Mouse (Mus musculus): ENCODE measurements at regions not wholly inside any gene's neighbourhood (a gene's known extent, or its start where the extent isn't known, plus 50 kb on each side); places are given as distances from the start of the nearest gene placed in this dataset.

DNA sequence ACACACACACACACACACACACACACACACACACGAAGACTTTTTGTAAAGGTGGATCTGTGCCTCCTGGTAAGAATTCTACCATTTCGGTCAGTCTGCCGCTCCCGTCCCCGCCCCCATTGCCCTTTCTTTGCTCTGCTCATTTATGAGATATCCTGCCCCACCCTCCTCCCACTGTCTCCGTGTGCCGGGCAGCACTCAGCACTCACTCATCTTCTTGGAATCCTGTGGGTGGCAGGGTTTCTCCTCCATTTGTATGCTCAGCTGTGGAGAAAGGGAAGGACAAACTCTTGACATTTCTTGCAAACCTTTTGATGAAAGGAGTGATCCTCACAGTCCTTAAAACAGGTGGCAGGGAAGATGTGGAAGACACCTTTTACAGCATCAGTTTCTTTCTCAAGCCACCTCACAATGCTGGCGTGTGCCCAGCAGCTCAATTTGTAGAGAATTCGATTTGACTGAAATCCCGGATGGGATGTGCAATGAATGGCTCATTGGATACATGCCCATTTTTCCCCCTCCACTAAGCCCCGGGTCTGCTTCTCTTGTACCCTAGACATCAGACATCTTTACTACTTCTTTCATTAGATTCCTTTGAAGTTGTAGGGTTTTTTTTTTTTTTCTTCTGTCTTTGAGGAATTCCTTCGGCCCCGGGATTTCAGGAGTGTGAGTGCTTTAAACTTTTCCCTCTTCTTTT lies 112.6 kb upstream of the 4933415F23Rik start:
- peak in 1 of 2 experiments; percentile 8 for DNase-seq (ENCODE audit: inconsistent age in 2 of 2, low spot score in 1 of 2)

DNA sequence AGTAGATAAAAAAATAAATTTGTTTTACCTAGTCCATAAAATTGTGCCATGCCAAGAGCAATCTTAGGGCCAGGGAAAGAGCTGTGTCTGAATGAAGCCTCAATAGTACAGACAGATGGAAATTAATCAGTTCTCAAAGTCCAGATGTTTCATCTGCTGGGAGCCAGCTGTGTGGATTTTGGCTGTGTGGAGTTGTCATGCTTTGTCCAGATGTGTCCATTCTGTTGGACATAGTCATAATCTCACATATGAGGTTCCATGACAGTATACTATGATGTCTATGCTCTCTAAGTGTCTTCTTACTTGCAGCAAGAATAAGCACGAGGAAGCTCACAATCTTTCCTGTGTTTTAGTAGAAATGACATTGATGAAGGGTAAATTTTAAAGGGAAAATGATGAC lies 105.8 kb upstream of the 4933415F23Rik start:
- no peak for DNase-seq (ENCODE audit: inconsistent age in 2 of 2, low spot score in 1 of 2)

DNA sequence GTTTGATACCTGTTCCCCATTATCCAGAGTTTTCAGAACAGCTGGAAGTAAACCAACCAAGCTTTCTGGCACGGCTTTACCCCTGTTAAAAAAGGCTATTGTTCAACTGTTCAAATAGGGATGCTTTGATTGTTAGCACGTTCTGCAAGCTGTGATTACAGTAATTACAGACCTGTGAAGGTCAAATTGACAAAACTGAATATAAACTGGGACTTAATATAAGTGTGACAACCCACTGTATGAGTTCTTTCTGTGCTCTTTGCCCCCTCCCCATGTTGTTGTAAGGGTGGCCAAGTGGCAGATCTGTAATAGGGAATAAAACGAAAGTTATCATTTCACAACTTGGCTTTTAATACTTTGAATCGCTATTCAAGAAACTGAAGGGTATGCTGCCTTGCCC lies 105.0 kb upstream of the 4933415F23Rik start:
- no peak for DNase-seq (ENCODE audit: inconsistent age in 2 of 2, low spot score in 1 of 2)

DNA sequence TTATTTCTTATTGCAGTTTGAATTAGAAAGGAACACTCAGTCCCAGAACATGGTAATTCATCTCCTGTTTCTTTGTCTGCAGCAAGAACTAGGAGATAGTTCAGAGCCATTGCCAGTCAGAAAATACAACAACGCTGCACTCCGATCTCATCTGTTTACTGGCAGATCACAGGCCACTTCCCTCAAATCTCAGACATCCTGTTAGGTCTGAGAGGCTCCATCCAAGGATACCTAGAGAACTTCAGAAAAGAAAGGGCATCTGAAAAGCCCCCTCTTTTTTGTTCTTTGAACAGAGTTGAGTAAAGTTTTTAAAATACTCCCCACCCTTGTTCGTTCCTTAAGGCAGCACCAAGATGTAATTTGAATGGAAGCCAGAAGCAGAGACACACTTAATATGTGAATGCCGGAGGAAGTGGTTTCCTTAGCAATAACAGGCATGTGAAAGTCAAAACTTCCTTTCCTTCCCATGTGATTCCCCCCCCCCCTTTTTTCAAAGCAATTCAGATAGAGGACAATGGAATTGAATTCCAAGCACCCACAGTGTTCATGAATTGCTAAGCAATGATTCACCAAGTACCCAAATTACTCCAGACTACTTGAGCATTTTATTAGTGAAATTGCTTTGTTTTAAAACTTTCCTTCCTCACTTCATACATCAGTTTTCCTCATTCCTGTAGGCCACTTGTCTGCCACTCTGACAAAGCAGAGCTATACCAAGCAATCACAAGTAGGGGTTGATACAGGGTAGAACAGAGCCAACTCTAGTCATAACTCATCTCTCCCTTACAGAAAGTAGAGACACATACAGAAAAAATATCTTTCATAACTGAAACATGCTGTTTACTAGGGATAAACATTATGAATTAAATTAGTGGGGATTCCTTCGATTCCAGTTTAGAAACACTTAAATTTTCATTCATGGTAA lies 100.7 kb upstream of the 4933415F23Rik start:
- peak; percentile 25 to 58 for DNase-seq (ENCODE audit: inconsistent age in 2 of 2, low spot score in 1 of 2)

DNA sequence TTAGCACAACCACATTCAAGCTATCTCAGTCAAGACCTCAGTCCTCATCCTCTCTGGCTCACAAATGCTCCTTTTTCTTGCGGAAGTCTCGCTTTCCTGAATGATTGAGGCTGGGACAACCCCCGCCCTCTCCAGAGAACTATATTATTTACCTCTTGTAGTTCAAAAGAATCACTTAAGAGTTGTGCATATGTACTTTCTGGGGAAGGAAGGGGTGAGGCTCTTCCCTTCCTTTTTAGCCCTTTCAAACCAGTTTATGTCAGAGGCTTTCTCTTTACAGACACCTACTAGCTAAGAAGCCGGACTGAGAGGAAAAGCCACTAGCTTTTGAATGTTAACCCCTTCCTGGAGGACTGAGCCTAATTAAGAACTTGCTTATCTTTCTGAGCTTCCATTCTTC lies 98.4 kb upstream of the 4933415F23Rik start:
- DNase-seq (ENCODE audit: inconsistent age in 2 of 2, low spot score in 1 of 2) = peak; percentile 10 to 40

DNA sequence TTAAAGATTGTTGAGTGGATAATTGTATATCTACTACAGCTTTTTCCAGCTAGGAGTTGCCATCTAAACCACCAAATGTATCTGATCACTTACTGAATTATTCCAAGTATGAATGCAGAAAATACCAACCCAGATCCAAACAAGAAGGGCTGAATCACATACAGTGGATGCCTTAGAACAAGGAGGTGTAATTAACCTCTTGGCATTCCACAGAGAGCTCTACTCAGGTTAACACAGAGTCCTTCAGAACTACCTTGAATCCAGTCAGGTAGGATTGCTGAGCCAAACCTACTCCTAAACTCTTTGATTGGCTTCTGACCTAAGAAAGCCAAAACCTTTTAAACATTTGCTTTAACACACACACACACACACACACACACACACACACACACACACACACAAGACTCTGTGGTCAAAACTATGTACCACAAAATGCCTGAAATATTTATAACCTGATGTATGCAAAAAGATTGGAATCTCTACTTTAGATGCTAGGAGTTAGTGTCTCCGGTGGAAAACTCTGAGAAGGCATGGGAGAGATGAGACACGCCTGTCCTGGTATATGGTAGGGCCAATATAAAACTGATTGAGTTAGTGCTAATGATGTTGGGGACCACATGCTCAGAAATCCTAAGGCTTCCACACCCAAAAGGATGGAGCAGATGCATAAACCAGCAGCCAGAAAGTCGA lies 88.4 kb upstream of the 4933415F23Rik start:
- DNase-seq (ENCODE audit: inconsistent age in 2 of 2, low spot score in 1 of 2) = no peak

DNA sequence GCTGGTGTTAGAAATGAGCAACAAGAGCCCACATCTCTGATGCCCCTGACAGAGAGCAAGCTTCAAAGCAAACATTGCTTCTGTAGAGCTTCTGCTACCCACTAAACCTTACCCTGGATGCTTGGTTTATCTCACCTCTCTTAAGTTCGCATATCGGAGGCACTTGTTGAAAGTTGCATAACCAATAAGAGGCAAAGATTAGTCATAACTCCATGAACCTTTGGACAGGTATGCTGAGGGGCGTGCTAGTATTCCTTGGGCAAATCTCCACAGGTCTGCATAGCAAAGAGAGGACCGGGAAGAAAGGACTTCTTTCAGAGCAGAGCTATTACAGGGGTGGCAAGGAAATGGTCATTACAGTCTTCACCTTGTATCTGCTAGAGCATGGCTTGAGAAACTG lies 87.7 kb upstream of the 4933415F23Rik start:
- DNase-seq (ENCODE audit: inconsistent age in 2 of 2, low spot score in 1 of 2) = no peak

DNA sequence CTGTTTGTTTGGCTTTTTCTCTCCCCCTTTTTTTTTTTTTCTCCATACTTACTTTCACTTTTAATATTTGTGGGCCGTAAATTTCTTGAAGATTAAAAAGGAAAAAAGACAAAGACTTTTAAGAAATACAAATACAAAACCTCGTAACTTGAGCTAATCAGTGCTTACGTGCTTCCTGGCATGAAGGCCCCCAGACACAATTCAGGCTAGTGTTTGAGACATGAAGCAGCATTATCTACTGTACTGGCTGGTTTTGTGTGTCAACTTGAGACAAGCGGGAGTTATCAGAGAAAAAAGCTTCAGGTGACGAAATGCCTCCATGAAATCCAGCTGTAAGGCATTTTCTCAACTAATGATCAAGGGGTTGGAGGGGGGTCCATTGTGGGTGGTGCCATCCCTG lies 86.2 kb upstream of the 4933415F23Rik start:
- DNase-seq (ENCODE audit: inconsistent age in 2 of 2, low spot score in 1 of 2) = peak in 1 of 2 experiments; percentile 40

DNA sequence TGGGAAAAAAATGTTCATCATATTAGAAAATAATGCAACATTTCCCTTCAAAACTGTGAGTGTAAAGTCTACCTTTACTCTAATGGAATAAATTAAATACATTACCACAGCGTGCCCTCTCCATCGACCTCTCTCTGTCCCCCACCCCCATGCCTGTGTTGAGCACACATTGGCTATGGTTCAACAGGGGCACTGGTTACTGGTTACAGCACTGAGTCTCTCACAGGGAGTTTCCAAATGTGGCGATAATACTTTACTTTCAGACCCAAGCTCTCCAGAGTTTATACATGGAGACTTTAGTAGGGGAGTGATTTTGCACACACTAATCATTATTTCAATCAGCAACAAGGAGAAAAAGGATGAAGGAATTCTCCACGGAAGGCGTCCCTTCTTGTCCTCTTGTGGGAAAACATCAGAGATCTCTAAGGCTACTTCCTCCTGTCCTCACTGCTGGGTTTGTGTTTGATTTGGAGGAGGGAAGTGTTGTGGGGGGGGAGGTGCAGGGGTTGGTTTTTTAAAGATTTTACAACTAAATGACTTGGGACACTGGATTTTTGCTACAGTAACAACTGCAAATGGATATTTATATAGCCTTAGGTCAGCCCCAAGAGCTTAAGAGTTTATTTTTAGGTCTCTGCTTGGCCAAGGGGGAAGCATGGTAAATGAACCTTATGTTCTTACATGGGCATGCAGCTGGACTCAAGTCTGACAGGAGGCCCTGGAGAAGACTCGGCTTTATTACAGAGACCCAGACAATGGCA lies 85.6 kb upstream of the 4933415F23Rik start:
- peak in 1 of 2 experiments; percentile 27 for DNase-seq (ENCODE audit: inconsistent age in 2 of 2, low spot score in 1 of 2)

DNA sequence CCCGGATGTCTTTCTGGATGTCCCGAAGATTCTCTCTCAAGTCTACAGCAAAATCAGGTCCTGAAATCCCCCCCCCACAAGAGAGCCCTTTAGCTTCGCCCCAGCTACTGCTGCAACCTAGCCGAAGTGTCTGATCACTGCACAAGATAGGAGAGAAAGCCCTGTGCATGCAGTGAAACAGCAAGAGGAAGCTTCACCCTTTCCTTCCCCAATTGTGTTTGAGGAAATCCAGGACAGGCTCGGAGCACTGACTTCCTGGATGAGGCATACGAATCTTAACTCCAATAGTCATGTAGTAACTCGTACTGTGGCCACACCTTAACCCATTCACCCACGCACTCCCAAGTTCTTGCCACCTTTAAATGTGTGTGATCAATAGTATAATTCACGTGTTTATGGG lies 82.7 kb upstream of the 4933415F23Rik start:
- DNase-seq (ENCODE audit: inconsistent age in 2 of 2, low spot score in 1 of 2) = peak; percentile 28 to 52

DNA sequence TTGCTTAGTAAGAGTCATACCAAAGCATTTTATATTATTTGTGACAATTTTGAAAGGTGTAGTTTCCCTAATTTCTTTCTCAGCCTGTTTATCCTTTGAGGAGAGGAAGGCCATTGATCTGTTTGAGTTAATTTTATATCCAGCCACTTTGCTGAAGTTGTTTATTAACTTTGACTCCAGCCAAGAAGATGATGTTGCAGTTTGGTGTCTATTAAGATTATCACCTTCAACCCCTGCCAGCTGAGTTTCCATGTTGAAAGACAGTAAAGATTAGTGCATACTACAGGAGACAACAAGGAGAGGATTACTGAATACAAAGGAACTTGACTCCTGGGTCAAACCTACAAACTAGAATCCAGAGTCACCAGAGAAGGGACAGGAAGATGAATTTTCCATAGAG lies 80.5 kb upstream of the 4933415F23Rik start:
- no peak for DNase-seq (ENCODE audit: inconsistent age in 2 of 2, low spot score in 1 of 2)

DNA sequence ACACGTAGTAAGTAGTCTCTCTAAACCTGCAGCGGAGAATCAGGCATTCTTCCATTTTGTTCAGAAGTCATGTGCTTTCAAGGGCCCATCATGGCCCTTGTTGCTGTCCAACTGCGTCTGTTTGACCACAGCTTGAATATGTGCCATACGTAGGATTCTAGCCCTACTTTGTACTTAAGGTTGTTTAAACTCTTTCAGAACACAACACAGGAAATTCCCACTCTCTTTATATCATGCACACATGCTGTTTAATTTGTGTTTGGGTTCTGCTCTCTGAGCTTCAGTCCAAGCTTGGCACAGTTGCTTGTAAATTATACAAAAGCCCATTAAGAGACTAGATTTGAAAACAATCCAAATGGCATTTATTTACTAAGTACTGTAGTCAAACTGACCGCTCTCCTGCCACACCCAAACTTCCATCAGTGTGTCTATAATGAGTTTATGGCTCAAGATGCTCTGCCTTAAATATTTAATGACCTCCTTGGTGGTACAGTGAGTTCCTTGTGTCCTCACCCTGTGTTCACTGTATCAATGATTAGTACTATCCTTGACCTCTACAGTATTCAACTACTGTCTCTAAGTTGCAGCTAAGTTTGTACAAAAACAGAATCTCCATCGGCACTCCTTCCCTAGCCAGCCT lies 76.4 kb upstream of the 4933415F23Rik start:
- no peak for DNase-seq (ENCODE audit: inconsistent age in 2 of 2, low spot score in 1 of 2)

DNA sequence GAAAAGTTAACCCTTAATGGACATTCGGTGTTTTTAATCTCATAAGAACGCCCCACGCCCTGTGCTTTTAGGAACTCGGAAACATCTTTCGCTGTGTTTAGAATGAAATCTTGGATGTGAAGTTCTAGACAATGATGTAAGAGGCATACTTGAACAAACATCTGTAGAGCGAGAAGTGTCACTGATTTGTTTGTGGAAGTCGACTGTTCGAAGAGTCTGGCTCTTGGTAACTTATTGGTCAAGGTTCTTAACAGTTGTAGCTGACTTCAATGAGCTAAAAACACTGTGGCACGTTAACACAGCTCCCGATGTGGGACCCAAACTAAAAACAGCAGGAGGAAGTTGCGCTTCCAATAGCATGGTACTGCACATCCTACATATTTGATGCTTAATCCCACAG lies 72.0 kb upstream of the 4933415F23Rik start:
- DNase-seq (ENCODE audit: inconsistent age in 2 of 2, low spot score in 1 of 2) = no peak

DNA sequence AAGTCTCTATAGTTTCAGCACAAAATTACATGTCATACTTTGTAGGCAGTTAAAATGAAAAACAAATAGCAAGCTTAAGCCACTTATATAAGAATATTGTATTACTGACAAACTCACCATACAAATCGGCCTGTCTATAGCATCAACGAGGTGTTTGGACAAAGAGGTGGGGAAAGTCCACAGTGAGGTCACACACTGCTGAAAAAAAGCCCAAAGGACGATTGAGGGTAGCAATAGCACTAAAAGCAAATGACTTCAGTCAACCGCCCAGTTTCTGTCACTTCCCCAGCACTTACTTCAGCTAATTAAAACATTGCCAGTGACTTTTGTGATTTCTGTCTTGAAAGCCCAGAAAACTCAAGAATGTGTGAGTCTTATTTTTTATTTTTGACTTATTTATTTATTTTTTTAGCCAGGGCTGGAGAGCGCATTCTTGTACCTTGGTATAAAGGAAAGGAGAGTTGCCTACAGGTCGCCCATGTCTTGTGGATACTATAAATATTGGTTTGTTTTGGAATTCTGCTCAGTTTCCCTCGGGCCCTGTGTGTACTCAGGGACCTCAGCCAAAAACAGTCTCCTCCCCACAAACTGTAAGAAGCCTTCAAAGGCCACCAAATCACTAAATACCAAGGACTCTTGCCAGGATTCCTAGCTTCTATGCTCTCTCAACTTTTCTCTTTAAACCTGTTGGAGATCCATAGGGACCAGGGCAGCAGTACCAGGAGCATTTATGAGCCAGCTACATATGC lies 71.2 kb upstream of the 4933415F23Rik start:
- peak; percentile 31 to 74 for DNase-seq (ENCODE audit: inconsistent age in 2 of 2, low spot score in 1 of 2)

DNA sequence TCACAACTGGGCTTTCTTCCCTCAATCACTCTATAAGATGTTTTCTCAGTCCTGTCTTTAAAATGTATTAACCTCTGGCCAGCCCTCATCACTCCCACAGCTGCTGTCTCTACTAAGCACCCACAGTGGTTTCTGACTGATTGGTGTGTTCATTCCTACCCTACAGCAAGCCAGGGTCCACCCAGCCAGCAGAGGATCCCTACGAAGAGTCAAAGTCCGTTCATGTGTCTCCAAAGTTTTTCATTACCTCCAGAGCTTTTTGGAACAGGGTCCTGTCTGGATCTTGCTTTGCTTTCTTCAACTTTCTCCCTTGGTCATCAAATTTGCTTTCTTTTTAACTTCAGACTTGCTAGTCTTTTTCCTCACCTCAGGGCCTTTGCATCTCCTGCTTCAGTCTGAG lies 69.3 kb upstream of the 4933415F23Rik start:
- DNase-seq (ENCODE audit: inconsistent age in 2 of 2, low spot score in 1 of 2) = no peak

DNA sequence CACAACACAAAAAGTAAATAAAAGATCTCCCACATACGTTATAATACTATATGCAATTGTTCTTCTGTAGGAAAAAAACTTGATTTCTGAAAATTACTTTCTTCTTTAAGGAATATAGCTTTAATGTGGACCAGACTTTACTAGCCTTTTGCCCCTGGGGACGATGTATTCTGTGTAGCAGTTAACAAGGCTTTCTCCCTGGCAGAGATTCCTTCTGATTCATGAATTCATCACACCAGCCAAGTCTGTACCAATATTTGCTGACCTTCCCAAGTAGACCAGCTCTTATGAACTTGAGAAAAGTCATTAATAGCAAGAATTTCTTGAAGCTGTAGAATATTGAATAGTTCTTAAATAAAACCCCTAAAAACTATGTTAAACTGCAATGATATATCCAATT lies 68.7 kb upstream of the 4933415F23Rik start:
- DNase-seq (ENCODE audit: inconsistent age in 2 of 2, low spot score in 1 of 2) = peak in 1 of 2 experiments; percentile 59

DNA sequence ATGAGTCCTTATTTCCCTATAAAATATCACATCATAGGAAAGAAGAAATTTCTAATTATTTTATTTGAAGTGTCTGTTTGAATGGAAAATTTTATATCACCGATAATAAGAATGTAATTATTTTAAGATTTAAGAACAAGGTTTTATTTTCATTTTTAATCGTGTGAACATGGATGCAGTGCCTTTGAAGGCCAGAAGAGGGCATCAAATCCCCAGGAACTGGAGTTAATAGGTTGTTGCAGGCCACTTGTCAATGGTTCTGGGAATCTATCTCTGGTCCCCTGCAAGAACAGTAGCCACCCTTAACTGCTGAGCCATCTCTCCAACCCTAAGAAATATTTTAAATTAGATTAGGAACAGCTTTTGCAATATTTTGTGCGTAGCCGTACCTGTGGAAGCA lies 66.5 kb upstream of the 4933415F23Rik start:
- no peak for DNase-seq (ENCODE audit: inconsistent age in 2 of 2, low spot score in 1 of 2)

DNA sequence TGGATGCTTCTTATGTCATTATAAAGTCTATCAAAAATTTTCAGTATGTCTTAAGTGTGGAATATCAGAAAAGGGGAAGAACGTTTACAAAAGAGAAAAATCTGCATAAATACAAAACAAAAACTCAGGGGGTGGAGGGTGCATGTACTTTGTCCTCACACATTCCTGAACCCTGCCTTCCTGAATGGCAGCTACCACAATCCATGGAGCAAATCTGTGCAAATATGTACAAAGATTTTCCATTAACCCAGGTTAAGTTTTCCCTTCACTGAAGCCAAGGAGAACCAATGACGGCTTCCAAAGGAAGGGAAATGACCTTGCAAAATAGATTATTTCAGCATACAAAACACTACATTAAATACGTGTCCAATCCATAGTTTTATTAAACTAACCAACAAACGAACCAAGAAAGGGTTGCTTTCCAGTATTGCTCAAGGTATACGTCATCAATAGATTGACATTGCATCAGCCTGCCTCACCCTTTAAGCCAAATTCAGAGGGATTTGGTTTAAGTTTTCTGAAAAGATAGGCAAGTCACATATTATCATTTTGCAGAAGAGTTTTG lies 61.4 kb upstream of the 4933415F23Rik start:
- DNase-seq (ENCODE audit: inconsistent age in 2 of 2, low spot score in 1 of 2) = no peak

DNA sequence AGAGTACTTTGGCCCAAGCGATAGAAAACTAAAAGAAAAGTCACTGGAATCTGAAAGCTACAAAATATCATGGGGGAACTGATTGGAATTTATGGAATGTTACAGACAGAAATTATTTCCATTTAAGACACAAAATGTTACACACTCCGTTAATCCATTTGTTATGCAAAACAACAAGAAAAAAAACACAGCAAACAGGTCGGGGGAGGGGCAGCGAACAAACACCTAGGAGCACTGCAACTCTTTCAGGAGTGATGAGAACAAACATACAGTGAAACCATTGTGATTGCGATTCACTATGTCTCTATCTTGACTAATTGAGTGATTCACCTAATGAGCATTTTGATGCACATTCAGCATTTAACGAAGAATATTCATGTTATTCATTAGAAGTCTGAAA lies 60.7 kb upstream of the 4933415F23Rik start:
- no peak for DNase-seq (ENCODE audit: inconsistent age in 2 of 2, low spot score in 1 of 2)

Data from adrenal gland, adult (tissue).